Mouse (Mus musculus): ENCODE results near the gene Swap70. TPM values are rescaled to one million over a fixed set of nuclear protein-coding genes. Genes with fewer than 3 reads are reported as not detected.

Gene Swap70
- total RNA-seq, 4 experiments from 2014 or later: 4.5 to 6.0 (median 5.4) TPM

- DNase-seq (ENCODE audit: low spot score in 2 of 2): no peak
Measured at GRCm38 (mm10) chr7:110237837-110238451, 16.4 kb downstream of the Swap70 start.

GRCm38 (mm10) chr7:110239590-110239989 is 18.1 kb downstream of the Swap70 start:
- DNase-seq (ENCODE audit: low spot score in 2 of 2): no peak

- DNase-seq (ENCODE audit: low spot score in 2 of 2): no peak
Measured at GRCm38 (mm10) chr7:110241472-110242289, 20.2 kb downstream of the Swap70 start.

GRCm38 (mm10) chr7:110242290-110242581 is 20.7 kb downstream of the Swap70 start:
- no peak for DNase-seq (ENCODE audit: low spot score in 2 of 2)

- peak in 1 of 2 experiments; percentile 42 for DNase-seq (ENCODE audit: low spot score in 2 of 2)
Measured at GRCm38 (mm10) chr7:110245128-110245527, 23.6 kb downstream of the Swap70 start.

GRCm38 (mm10) chr7:110246526-110246925 is 25.0 kb downstream of the Swap70 start:
- DNase-seq (ENCODE audit: low spot score in 2 of 2): peak in 1 of 2 experiments; percentile 29

- DNase-seq (ENCODE audit: low spot score in 2 of 2): no peak
Measured at GRCm38 (mm10) chr7:110247801-110248200, 26.3 kb downstream of the Swap70 start.

GRCm38 (mm10) chr7:110248677-110249076 is 27.2 kb downstream of the Swap70 start:
- DNase-seq (ENCODE audit: low spot score in 2 of 2): no peak

GRCm38 (mm10) chr7:110253861-110254260 is 32.4 kb downstream of the Swap70 start:
- no peak for DNase-seq (ENCODE audit: low spot score in 2 of 2)

- no peak for DNase-seq (ENCODE audit: low spot score in 2 of 2)
Measured at GRCm38 (mm10) chr7:110254395-110254794, 32.9 kb downstream of the Swap70 start.

GRCm38 (mm10) chr7:110257059-110257458 is 35.5 kb downstream of the Swap70 start:
- no peak for DNase-seq (ENCODE audit: low spot score in 2 of 2)

- no peak for DNase-seq (ENCODE audit: low spot score in 2 of 2)
Measured at GRCm38 (mm10) chr7:110258196-110258950, 36.9 kb downstream of the Swap70 start.

GRCm38 (mm10) chr7:110259966-110260711 is 38.6 kb downstream of the Swap70 start:
- no peak for DNase-seq (ENCODE audit: low spot score in 2 of 2)

GRCm38 (mm10) chr7:110261807-110262206 is 40.3 kb downstream of the Swap70 start:
- no peak for DNase-seq (ENCODE audit: low spot score in 2 of 2)

GRCm38 (mm10) chr7:110262661-110263060 is 41.1 kb downstream of the Swap70 start:
- no peak for DNase-seq (ENCODE audit: low spot score in 2 of 2)

- no peak for DNase-seq (ENCODE audit: low spot score in 2 of 2)
Measured at GRCm38 (mm10) chr7:110263474-110263873, 42.0 kb downstream of the Swap70 start.

- peak; percentile 77 to 83 for DNase-seq (ENCODE audit: low spot score in 2 of 2)
Measured at GRCm38 (mm10) chr7:110265796-110266195, 44.3 kb downstream of the Swap70 start.

GRCm38 (mm10) chr7:110267014-110267413 is 45.5 kb downstream of the Swap70 start:
- no peak for DNase-seq (ENCODE audit: low spot score in 2 of 2)

GRCm38 (mm10) chr7:110267994-110268393 is 46.5 kb downstream of the Swap70 start:
- DNase-seq (ENCODE audit: low spot score in 2 of 2): no peak

GRCm38 (mm10) chr7:110268511-110268910 is 47.0 kb downstream of the Swap70 start:
- no peak for DNase-seq (ENCODE audit: low spot score in 2 of 2)

- no peak for DNase-seq (ENCODE audit: low spot score in 2 of 2)
Measured at GRCm38 (mm10) chr7:110269777-110270176, 48.3 kb downstream of the Swap70 start.

All from gastrocnemius, adult 8-10 months (tissue).